Mouse (Mus musculus) heart, adult 2 months (tissue): ENCODE results near the gene Susd4.

ENCODE experiments used
- CTCF ChIP-seq: fragments of 200-600 bp; IDR thresholded peaks from 2 replicates; pipeline ENCODE4 v1.8.1; 2022; ENCODE audit warnings: antibody characterized with exemption, mild to moderate bottlenecking, moderate library complexity
- EP300 ChIP-seq: fragments of 200-500 bp; IDR thresholded peaks from 2 replicates; pipeline ENCODE4 v1.6.1; 2011; ENCODE audit warnings: low read depth, low read length, control low read depth; ENCODE audit not compliant: insufficient read depth
- POLR2A ChIP-seq: fragments of 200-500 bp; IDR thresholded peaks from 2 replicates; pipeline ENCODE4 v1.6.1; 2011; ENCODE audit warnings: mild to moderate bottlenecking, low read depth, low read length, control low read depth; ENCODE audit not compliant: insufficient read depth

GRCm38 (mm10) chr1:182787030-182787429 is 23.4 kb downstream of the Susd4 start:
- TF ChIP-seq CTCF = no peak
- no peak for TF ChIP-seq EP300
- TF ChIP-seq POLR2A = no peak
